10 mouse cellular contexts compared by ENCODE assay signal in genomic region chr15:86038802-86039201, GRCm38 (mm10). TPM values are rescaled to one million over a fixed set of nuclear protein-coding genes. Genes with fewer than 3 reads are reported as not detected.
DNase-seq lines count a peak whose midpoint lies in the region; ATAC-seq and TF ChIP-seq lines count a peak whose summit lies in the region.
"Had no signal": no experiment of that assay in that cellular context is flagged by ENCODE, and none has a peak within 500 bp of the region (broad histone marks: within the 10 kb centered on the region; RNA-seq: fewer than 3 reads in every experiment).

No protein-coding gene starts in this region.

- H3K4me3 ChIP-seq in intestine, embryonic 16.5 days (ENCODE audit: low read length): no peak overlapping the region
- no peak overlapping the region for H3K4me3 ChIP-seq in liver, embryonic 16.5 days (ENCODE audit: low read depth, low read length)
- no peak overlapping the region for H3K4me3 ChIP-seq in neural tube, embryonic 12.5 days
- H3K4me3 ChIP-seq: erythroblast, embryonic 14.5 days; myocyte had no signal

- H3K27ac ChIP-seq in intestine, embryonic 16.5 days (ENCODE audit: low read length): no peak overlapping the region
- H3K27ac ChIP-seq in liver, embryonic 16.5 days (ENCODE audit: low read length): no peak overlapping the region
- no peak overlapping the region for H3K27ac ChIP-seq in neural tube, embryonic 12.5 days

- POLR2A ChIA-PET in Patski (lab: Charles Lee): interaction anchor here (0.8 to 1.2 kb wide), 2 partner anchors 125 to 136 kb away, joined by 3 to 6 read pairs; no protein-coding TSS in a partner anchor

- no peak overlapping the region for H3K9ac ChIP-seq in intestine, embryonic 16.5 days (ENCODE audit: low read depth, low read length)
- H3K9ac ChIP-seq in liver, embryonic 16.5 days (ENCODE audit: low read depth, low read length): no peak overlapping the region
- H3K9ac ChIP-seq in neural tube, embryonic 12.5 days: no peak overlapping the region

- H3K27me3 ChIP-seq in Patski: no peaks in the 10 kb centered on the region
- H3K27me3 ChIP-seq in intestine, embryonic 16.5 days (replicated peaks; ENCODE audit: control insufficient read depth, insufficient read depth, low read length): peaks cover 25% of the 10 kb centered on the region
- H3K27me3 ChIP-seq in liver, embryonic 16.5 days (ENCODE audit: control insufficient read depth, insufficient read depth, low read depth, low read length): peaks cover 33% of the 10 kb centered on the region
- peaks cover 17% of the 10 kb centered on the region for H3K27me3 ChIP-seq in neural tube, embryonic 12.5 days (replicated peaks)

- H3K4me1 ChIP-seq in intestine, embryonic 16.5 days (ENCODE audit: control insufficient read depth, insufficient read depth, low read length): peaks cover 11% of the 10 kb centered on the region
- H3K4me1 ChIP-seq in liver, embryonic 16.5 days (ENCODE audit: control insufficient read depth, low read depth, low read length): peaks cover 8% of the 10 kb centered on the region
- H3K4me1 ChIP-seq in neural tube, embryonic 12.5 days: peaks cover 14% of the 10 kb centered on the region

- no peaks in the 10 kb centered on the region for H3K36me3 ChIP-seq in intestine, embryonic 16.5 days (ENCODE audit: control insufficient read depth, insufficient read depth, low read length)
- no peaks in the 10 kb centered on the region for H3K36me3 ChIP-seq in liver, embryonic 16.5 days (ENCODE audit: control insufficient read depth, insufficient read depth)
- no peaks in the 10 kb centered on the region for H3K36me3 ChIP-seq in neural tube, embryonic 12.5 days

- CTCF ChIA-PET in Patski (lab: Charles Lee): interaction anchor here (0.7 to 6.1 kb wide), 11 partner anchors 23 to 160 kb away, joined by 3 to 61 read pairs (median 3); partner anchors contain the start of gene Trmu

- in situ Hi-C loops in Patski (cut with MboI; ENCODE audit: low pct_unique_long_range_greater_than_20kb): loop anchor here (5.0 to 10.0 kb wide), 2 partner anchors 74 to 127 kb away; no protein-coding TSS in a partner anchor

- no peak for TF ChIP-seq CTCF in Patski (IDR thresholded peaks at IDR 0.05)

- WGBS in intestine, embryonic 16.5 days: 3% methylated on average over 2 of the region's 2 CpGs
- 0% methylated on average over 2 of the region's 2 CpGs for WGBS in liver, embryonic 16.5 days (ENCODE audit: insufficient replicate concordance)
- 0% methylated on average over 2 of the region's 2 CpGs for WGBS in neural tube, embryonic 12.5 days

- no peak overlapping the region for H3K4me2 ChIP-seq in intestine, embryonic 16.5 days (ENCODE audit: low read depth, low read length)
- H3K4me2 ChIP-seq in liver, embryonic 16.5 days (ENCODE audit: low read depth, low read length): no peak overlapping the region
- H3K4me2 ChIP-seq in neural tube, embryonic 12.5 days (replicated peaks): 0 out of 2 replicates have a peak overlapping the region, but pooled peaks have one; percentile 5

- DNase-seq in 416B (ENCODE audit: low read depth) (peak; percentile 88), Patski (ENCODE audit: low read depth, low spot score) (no peak)
- DNase-seq in cerebellum, postnatal 36 days: peak; percentile 71 to 76
- peak; percentile 49 for DNase-seq in gastrocnemius, postnatal 10 days
- DNase-seq in thymus, postnatal 10 days (ENCODE audit: low spot score in 2 of 2): peak; percentile 60 to 87

- ATAC-seq in Patski: peak; percentile 19
- peak; percentile 29; the same call in 1 of the 2 replicates for ATAC-seq in intestine, embryonic 16.5 days
- ATAC-seq in liver, embryonic 16.5 days (ENCODE audit: low read depth): peak; percentile 59; the same call in 1 of the 2 replicates
- peak; percentile 55 for ATAC-seq in neural tube, embryonic 12.5 days (ENCODE audit: low FRiP score, low read depth)

- no peaks in the 10 kb centered on the region for H3K9me3 ChIP-seq in intestine, embryonic 16.5 days (ENCODE audit: control insufficient read depth, low read length)
- H3K9me3 ChIP-seq in liver, embryonic 16.5 days (replicated peaks; ENCODE audit: control insufficient read depth, low read length): no peaks in the 10 kb centered on the region
- no peaks in the 10 kb centered on the region for H3K9me3 ChIP-seq in neural tube, embryonic 12.5 days

RNA-seq across cellular contexts. Expression of gene Celsr1, which starts 5.2 kb away (rescaled TPM):
- polyA plus RNA-seq in Patski (2021): 30.8 TPM
- total RNA-seq in gastrocnemius, postnatal 10 days (2021): under 1 TPM; 0.73 to 0.88 TPM
- 0.51 and 0.70 TPM in 2 replicates for polyA plus RNA-seq in intestine, embryonic 16.5 days (2015; fragmentation: Nextera tagmentation; extraction: Ambion mirVana)
- 0.02 and 0.09 TPM in 2 replicates for polyA plus RNA-seq in liver, embryonic 16.5 days (2015; fragmentation: Nextera tagmentation; extraction: Ambion mirVana)
- 3.6 TPM in 2 replicates for polyA plus RNA-seq in neural tube, embryonic 12.5 days (2016; fragmentation: Nextera tagmentation; extraction: Ambion mirVana)

RNA-seq across cellular contexts. Expression of gene Gramd4, which starts 18.7 kb away (rescaled TPM):
- 44.1 TPM for polyA plus RNA-seq in Patski (2021)
- 10 to 100 TPM; 11.4 to 11.5 TPM for total RNA-seq in gastrocnemius, postnatal 10 days (2021)
- 9.1 and 9.5 TPM in 2 replicates for polyA plus RNA-seq in intestine, embryonic 16.5 days (2015; fragmentation: Nextera tagmentation; extraction: Ambion mirVana)
- polyA plus RNA-seq in liver, embryonic 16.5 days (2015; fragmentation: Nextera tagmentation; extraction: Ambion mirVana): 3.4 and 3.5 TPM in 2 replicates
- polyA plus RNA-seq in neural tube, embryonic 12.5 days (2016; fragmentation: Nextera tagmentation; extraction: Ambion mirVana): 29.9 and 33.3 TPM in 2 replicates
